In genomic region chr3:101699929-101700681, GRCm38 (mm10) we compare ENCODE assay signal across 7 mouse cellular contexts.
DNase-seq lines count a peak whose midpoint lies in the region; ATAC-seq and TF ChIP-seq lines count a peak whose summit lies in the region.

No protein-coding gene starts in this region.

- peak; percentile 14 for DNase-seq in lung, embryonic 14.5 days
- DNase-seq in lung, postnatal 14 days, result no peak
- peak; percentile 99 for DNase-seq in cerebellum, adult 11-12 months
- DNase-seq in gonadal fat pad, adult 2 months (ENCODE audit: low read depth), result peak; percentile 75
- peak; percentile 41 for DNase-seq in naive thymus-derived CD4-positive, alpha-beta T cell, adult 2 months (ENCODE audit: low read depth)
- DNase-seq in spleen, postnatal 14 days (ENCODE audit: low spot score in 2 of 2), result no peak
- DNase-seq in liver, embryonic 11.5 days (ENCODE audit: low spot score), result no peak

- H3K4me2 ChIP-seq in lung, embryonic 14.5 days, result no peak overlapping the region
- H3K4me2 ChIP-seq in liver, embryonic 11.5 days, result no peak overlapping the region

- peaks cover 10% of the 10 kb centered on the region; the same call in 1 of the 2 replicates for H3K4me1 ChIP-seq in lung, embryonic 14.5 days (ENCODE audit: insufficient read depth)
- H3K4me1 ChIP-seq in liver, embryonic 11.5 days (replicated peaks; ENCODE audit: control insufficient read depth, insufficient read depth, low read length), result peaks cover 4% of the 10 kb centered on the region

- no peak overlapping the region for H3K27ac ChIP-seq in lung, embryonic 14.5 days (ENCODE audit: low read depth)
- no peak overlapping the region for H3K27ac ChIP-seq in liver, embryonic 11.5 days (ENCODE audit: low read depth, low read length)

- WGBS in lung, embryonic 14.5 days, result 62% methylated on average over 12 of the region's 12 CpGs
- 65% methylated on average over 12 of the region's 12 CpGs for WGBS in liver, embryonic 11.5 days

- ATAC-seq in lung, embryonic 14.5 days (ENCODE audit: insufficient read depth), result no peak
- ATAC-seq in liver, embryonic 11.5 days (replicated peaks; ENCODE audit: low FRiP score), result no peak

- H3K9me3 ChIP-seq in lung, embryonic 14.5 days (ENCODE audit: low read depth, low read length), result no peaks in the 10 kb centered on the region
- H3K9me3 ChIP-seq in liver, embryonic 11.5 days (ENCODE audit: control insufficient read depth, low read length), result no peaks in the 10 kb centered on the region

- no peak overlapping the region for H3K9ac ChIP-seq in lung, embryonic 14.5 days
- H3K9ac ChIP-seq in liver, embryonic 11.5 days (ENCODE audit: low read depth, low read length), result no peak overlapping the region

- no peaks in the 10 kb centered on the region for H3K27me3 ChIP-seq in lung, embryonic 14.5 days (ENCODE audit: insufficient read depth, low read length)
- no peaks in the 10 kb centered on the region for H3K27me3 ChIP-seq in liver, embryonic 11.5 days (replicated peaks; ENCODE audit: control insufficient read depth, insufficient read depth, low read length)

- no peak for TF ChIP-seq CTCF in lung, embryonic 14.5 days (IDR thresholded peaks at IDR 0.05; ENCODE audit: low read depth)

- H3K36me3 ChIP-seq in lung, embryonic 14.5 days (ENCODE audit: insufficient read depth), result no peaks in the 10 kb centered on the region
- no peaks in the 10 kb centered on the region for H3K36me3 ChIP-seq in liver, embryonic 11.5 days (ENCODE audit: control insufficient read depth, insufficient read depth, low read length)

- H3K4me3 ChIP-seq in lung, embryonic 14.5 days (ENCODE audit: low read depth, low read length), result no peak overlapping the region
- H3K4me3 ChIP-seq in liver, embryonic 11.5 days (ENCODE audit: low read depth, low read length), result no peak overlapping the region

Comparison
In these comparisons a context has a peak if more than half of its experiments do, and no peak if none do; other contexts are left out.
1. DNase-seq: peak in lung, embryonic 14.5 days (single experiment), cerebellum, adult 11-12 months (single experiment), gonadal fat pad, adult 2 months (single experiment) and naive thymus-derived CD4-positive, alpha-beta T cell, adult 2 months (single experiment); none in lung, postnatal 14 days (single experiment), spleen, postnatal 14 days (0 of 2) and liver, embryonic 11.5 days (single experiment).